Mouse (Mus musculus) MEL (cell line): ENCODE data around the gene Ctnnd2.

ENCODE experiments used
- CTCF ChIP-seq, 3 experiments: IDR thresholded peaks in 2 of 3; conservative IDR thresholded peaks in 1 of 3; 2 replicates each; pipeline ENCODE4 v1.5.1; 2011 to 2012; ENCODE audit warnings: low read length in 3 of 3, low read depth in 2 of 3, mild to moderate bottlenecking in 2 of 3, improper control_type of control experiment in 1 of 3, inconsistent platforms in 1 of 3, mixed read lengths in 1 of 3, moderate library complexity in 1 of 3; ENCODE audit not compliant: control insufficient read depth in 1 of 3, insufficient read depth in 1 of 3, poor library complexity in 1 of 3, severe bottlenecking in 1 of 3
- E2F4 ChIP-seq: IDR thresholded peaks from 2 replicates; pipeline ENCODE4 v1.6.1; 2011; ENCODE audit warnings: low read depth, low read length, improper control_type of control experiment, borderline replicate concordance
- EP300 ChIP-seq, 2 experiments: IDR thresholded peaks; 2 replicates each; pipeline ENCODE4 v1.6.1; 2011; ENCODE audit warnings: improper control_type of control experiment in 2 of 2, low read length in 2 of 2, low read depth in 1 of 2, mild to moderate bottlenecking in 1 of 2
- ETS1 ChIP-seq: IDR thresholded peaks from 2 replicates; pipeline ENCODE4 v1.6.1; 2012; ENCODE audit warnings: low read depth, mild to moderate bottlenecking, inconsistent platforms, low read length, improper control_type of control experiment, moderate library complexity
- GATA1 ChIP-seq: IDR thresholded peaks from 2 replicates; pipeline ENCODE4 v1.6.1; 2011; ENCODE audit warnings: low read depth, low read length, improper control_type of control experiment
- MAX ChIP-seq: IDR thresholded peaks from 2 replicates; pipeline ENCODE4 v1.6.1; 2011; ENCODE audit warnings: low read length, improper control_type of control experiment
- MXI1 ChIP-seq: IDR thresholded peaks from 2 replicates; pipeline ENCODE4 v1.6.1; 2011; ENCODE audit warnings: mild to moderate bottlenecking, low read depth, low read length, improper control_type of control experiment
- NRF1 ChIP-seq: IDR thresholded peaks from 2 replicates; pipeline ENCODE4 v1.6.1; 2014; ENCODE audit warnings: low read depth, mild to moderate bottlenecking, inconsistent platforms, low read length, improper control_type of control experiment, moderate library complexity; ENCODE audit not compliant: poor library complexity, insufficient read depth, severe bottlenecking
- POLR2A ChIP-seq, 2 experiments: IDR thresholded peaks; 2 replicates each; pipeline ENCODE4 v1.6.1; 2011 to 2012; ENCODE audit warnings: low read length in 2 of 2, mild to moderate bottlenecking in 2 of 2, control low read depth in 1 of 2, improper control_type of control experiment in 1 of 2, low read depth in 1 of 2, moderate library complexity in 1 of 2; ENCODE audit not compliant: control insufficient read depth in 1 of 2, insufficient read depth in 1 of 2, poor library complexity in 1 of 2
- POLR2AphosphoS2 ChIP-seq: IDR thresholded peaks from 2 replicates; pipeline ENCODE4 v1.6.1; 2011; ENCODE audit warnings: low read length, improper control_type of control experiment
- POLR2AphosphoS5 ChIP-seq: IDR thresholded peaks from 2 replicates; pipeline ENCODE4 v1.6.1; 2012; ENCODE audit warnings: low read depth, borderline replicate concordance, mild to moderate bottlenecking, inconsistent platforms, low read length, moderate library complexity, mixed read lengths
- SMC3 ChIP-seq: IDR thresholded peaks from 2 replicates; pipeline ENCODE4 v1.6.1; 2011; ENCODE audit warnings: low read depth, low read length, improper control_type of control experiment

- TF ChIP-seq POLR2A (IDR thresholded peaks at IDR 0.05; ENCODE audit: control insufficient read depth in 1 of 2, insufficient read depth in 1 of 2, low read depth in 1 of 2, low read length in 2 of 2, poor library complexity in 1 of 2) (no peak), EP300 (IDR thresholded peaks at IDR 0.05; ENCODE audit: low read depth in 1 of 2, low read length in 2 of 2) (no peak), POLR2AphosphoS2 (no peak), CTCF (IDR thresholded peaks at IDR 0.05 in 2 of 3, conservative IDR thresholded peaks at IDR 0.05 in 1 of 3; ENCODE audit: control insufficient read depth in 1 of 3, insufficient read depth in 1 of 3, low read depth in 2 of 3, low read length in 3 of 3, poor library complexity in 1 of 3, severe bottlenecking in 1 of 3) (no peak), MAX (no peak), POLR2AphosphoS5 (no peak), NRF1 (no peak), MXI1 (no peak), E2F4 (no peak), ETS1 (no peak), SMC3 (no peak), GATA1 (no peak)
These were observed 608.6 kb downstream of the Ctnnd2 start for GRCm38 (mm10) chr15:30780977-30781376.
